Mouse (Mus musculus) forebrain, embryonic 13.5 days (tissue): ENCODE measurements around the gene Mgat4c. TPM values are rescaled to one million over a fixed set of nuclear protein-coding genes. Genes with fewer than 3 reads are reported as not detected.
A peak's percentile ranks its signal among the peaks of the same experiment; 100 is the strongest.

ENCODE experiments used
- ATAC-seq: fragments of 200-750 bp; cut with Nextera tagmentation; 2 replicates; pipeline ENCODE4 v1.8.0; 2017
- H3K27ac ChIP-seq: fragments of 300-500 bp; sonication (generic); 2 replicates; pipeline ENCODE4 v1.5.1; 2015; ENCODE audit warnings: inconsistent platforms, mild to moderate bottlenecking, moderate library complexity
- H3K27me3 ChIP-seq: fragments of 300-500 bp; sonication (generic); 2 replicates; pipeline ENCODE4 v1.6.1; 2015; ENCODE audit warnings: mild to moderate bottlenecking, inconsistent platforms
- H3K36me3 ChIP-seq: fragments of 300-500 bp; sonication (generic); 2 replicates; pipeline ENCODE4 v1.6.1; 2015; ENCODE audit warnings: mild to moderate bottlenecking, inconsistent platforms; ENCODE audit not compliant: poor library complexity, severe bottlenecking
- H3K4me1 ChIP-seq: fragments of 300-500 bp; sonication (generic); 2 replicates; pipeline ENCODE4 v1.6.1; 2015; ENCODE audit warnings: inconsistent platforms
- H3K4me2 ChIP-seq: fragments of 300-500 bp; sonication (generic); 2 replicates; pipeline ENCODE4 v1.6.1; 2015; ENCODE audit warnings: inconsistent platforms, mild to moderate bottlenecking, moderate library complexity
- H3K4me3 ChIP-seq: fragments of 300-500 bp; sonication (generic); 2 replicates; pipeline ENCODE4 v1.5.1; 2015; ENCODE audit warnings: mild to moderate bottlenecking, inconsistent platforms
- H3K9ac ChIP-seq: fragments of 300-500 bp; sonication (generic); 2 replicates; pipeline ENCODE4 v1.6.1; 2015; ENCODE audit warnings: mild to moderate bottlenecking, inconsistent platforms
- H3K9me3 ChIP-seq: fragments of 300-500 bp; sonication (generic); replicated peaks from 2 replicates; pipeline ENCODE4 v1.6.1; 2016; ENCODE audit warnings: inconsistent platforms
- WGBS: fragments of 180-500 bp; shearing (Covaris S2); methylation state at CpG from one replicate; pipeline ENCODE4 v1.1.7; 2015; 5-methylcytosine and 5-hydroxymethylcytosine counted together
- polyA plus RNA-seq: library from polyadenylated mRNA; unstranded; fragments of >200 nt; fragmentation: Nextera tagmentation; extraction: Ambion mirVana; gene quantifications from 2 replicates; pipeline ENCODE4 v1.2.1, GENCODE M21; 2015

Mgat4c gene
- polyA plus RNA-seq, 1 experiment from 2014 or later = 7.7 TPM

GRCm38 (mm10) chr10:101827944-101828343, 146.7 kb downstream of the Mgat4c start:
- 79% methylated on average over 2 of the region's 2 CpGs for WGBS
- H3K36me3 ChIP-seq = no peaks in the 10 kb centered on the region
- ATAC-seq = peak; percentile 62
- H3K9me3 ChIP-seq = no peaks in the 10 kb centered on the region
- H3K4me1 ChIP-seq = no peaks in the 10 kb centered on the region
- no peak overlapping the region for H3K4me3 ChIP-seq
- H3K27me3 ChIP-seq = no peaks in the 10 kb centered on the region
- H3K4me2 ChIP-seq = no peak overlapping the region
- H3K9ac ChIP-seq = no peak overlapping the region
- no peak overlapping the region for H3K27ac ChIP-seq

GRCm38 (mm10) chr10:101856115-101856514, 174.8 kb downstream of the Mgat4c start:
- no peaks in the 10 kb centered on the region for H3K36me3 ChIP-seq
- WGBS = 58% methylated on average over 2 of the region's 2 CpGs
- peak; percentile 41; the same call in 1 of the 2 replicates for ATAC-seq
- no peak overlapping the region for H3K9ac ChIP-seq
- no peaks in the 10 kb centered on the region for H3K4me1 ChIP-seq
- H3K27me3 ChIP-seq = no peaks in the 10 kb centered on the region
- H3K27ac ChIP-seq = no peak overlapping the region
- no peak overlapping the region for H3K4me2 ChIP-seq
- H3K9me3 ChIP-seq = no peaks in the 10 kb centered on the region
- H3K4me3 ChIP-seq = no peak overlapping the region

DNA sequence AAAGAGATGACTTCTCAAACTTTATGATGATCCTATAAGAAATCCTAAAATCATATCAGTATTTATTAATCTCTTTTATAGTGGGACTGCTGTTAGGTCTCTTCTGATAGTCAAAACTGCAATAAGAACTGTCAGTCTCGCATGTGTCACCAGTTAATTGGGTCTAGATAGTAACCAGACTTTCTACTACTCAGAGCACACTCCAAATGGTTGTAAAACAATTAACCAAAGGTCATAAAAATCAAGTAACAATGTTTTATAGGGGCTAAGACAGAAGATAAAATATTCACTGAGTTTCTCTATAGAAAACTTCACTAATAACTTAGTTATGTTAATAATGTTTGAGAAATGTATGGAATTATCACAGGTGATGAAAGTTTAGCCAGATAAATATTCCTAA, 208.6 kb downstream of the Mgat4c start:
- Histone ChIP-seq H3K36me3 (no peaks in the 10 kb centered on the region), H3K27me3 (no peaks in the 10 kb centered on the region), H3K9ac (no peak overlapping the region), H3K4me2 (no peak overlapping the region), H3K4me3 (no peak overlapping the region), H3K27ac (no peak overlapping the region), H3K4me1 (no peaks in the 10 kb centered on the region), H3K9me3 (no peaks in the 10 kb centered on the region)
- ATAC-seq = no peak
- WGBS = 96% methylated on average over 1 of the region's 1 CpGs

DNA sequence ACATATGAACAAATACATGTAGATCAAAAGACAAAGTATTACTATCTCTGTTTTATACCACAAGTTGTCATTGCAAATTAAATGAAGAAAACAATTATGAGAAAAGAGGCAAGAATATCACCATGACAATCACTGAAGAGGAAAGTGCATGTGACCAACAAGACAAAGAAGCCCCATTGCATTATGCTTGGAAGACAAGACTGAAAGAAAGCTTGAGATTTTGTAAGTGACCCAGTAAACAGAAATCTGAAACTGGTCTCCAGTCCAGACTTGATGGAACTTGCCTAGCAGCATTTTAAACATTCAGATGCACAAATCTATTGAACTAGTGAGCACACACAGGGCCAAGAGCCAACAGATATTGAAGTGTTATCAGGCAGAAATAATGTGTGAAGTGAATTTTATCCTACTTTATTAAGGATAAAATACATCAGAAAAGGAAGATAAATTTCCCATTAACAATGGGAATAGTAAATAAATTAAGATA, 236.1 kb downstream of the Mgat4c start:
- Histone ChIP-seq H3K4me3 (no peak overlapping the region), H3K36me3 (no peaks in the 10 kb centered on the region), H3K9ac (no peak overlapping the region), H3K9me3 (no peaks in the 10 kb centered on the region), H3K27ac (no peak overlapping the region), H3K27me3 (no peaks in the 10 kb centered on the region), H3K4me2 (no peak overlapping the region), H3K4me1 (no peaks in the 10 kb centered on the region)
- no peak for ATAC-seq

DNA sequence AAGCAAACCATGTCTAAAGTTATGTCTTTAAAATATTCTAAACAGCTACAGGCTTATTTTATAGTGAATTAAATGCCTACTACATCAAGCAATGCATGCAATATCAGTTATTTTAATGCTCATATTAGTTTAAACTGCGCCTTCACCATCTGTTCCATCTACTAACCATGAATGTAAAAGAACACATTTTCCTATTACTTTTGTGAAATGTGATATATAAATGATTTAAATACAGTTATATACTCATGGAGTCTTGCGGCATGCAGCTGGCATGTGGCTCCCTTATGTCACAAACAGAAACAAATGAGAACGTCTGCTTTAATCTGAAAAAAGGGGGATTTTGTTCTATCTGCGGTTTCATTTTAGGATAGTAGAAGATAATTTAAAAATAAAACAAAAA, 316.3 kb downstream of the Mgat4c start:
- Histone ChIP-seq H3K4me2 (no peak overlapping the region), H3K9ac (no peak overlapping the region), H3K36me3 (no peaks in the 10 kb centered on the region), H3K27me3 (no peaks in the 10 kb centered on the region), H3K4me1 (no peaks in the 10 kb centered on the region), H3K4me3 (no peak overlapping the region), H3K27ac (no peak overlapping the region; the same call in 1 of the 2 replicates), H3K9me3 (no peaks in the 10 kb centered on the region)
- peak; percentile 66; the same call in 1 of the 2 replicates for ATAC-seq
- 85% methylated on average over 4 of the region's 4 CpGs for WGBS

GRCm38 (mm10) chr10:102042513-102042912, 361.2 kb downstream of the Mgat4c start:
- H3K4me1 ChIP-seq = no peaks in the 10 kb centered on the region
- H3K4me3 ChIP-seq = no peak overlapping the region
- H3K27ac ChIP-seq = no peak overlapping the region
- H3K4me2 ChIP-seq = no peak overlapping the region
- no peak overlapping the region for H3K9ac ChIP-seq
- no peaks in the 10 kb centered on the region for H3K27me3 ChIP-seq
- WGBS = 63% methylated on average over 2 of the region's 2 CpGs
- ATAC-seq = no peak
- H3K36me3 ChIP-seq = no peaks in the 10 kb centered on the region
- no peaks in the 10 kb centered on the region for H3K9me3 ChIP-seq

DNA sequence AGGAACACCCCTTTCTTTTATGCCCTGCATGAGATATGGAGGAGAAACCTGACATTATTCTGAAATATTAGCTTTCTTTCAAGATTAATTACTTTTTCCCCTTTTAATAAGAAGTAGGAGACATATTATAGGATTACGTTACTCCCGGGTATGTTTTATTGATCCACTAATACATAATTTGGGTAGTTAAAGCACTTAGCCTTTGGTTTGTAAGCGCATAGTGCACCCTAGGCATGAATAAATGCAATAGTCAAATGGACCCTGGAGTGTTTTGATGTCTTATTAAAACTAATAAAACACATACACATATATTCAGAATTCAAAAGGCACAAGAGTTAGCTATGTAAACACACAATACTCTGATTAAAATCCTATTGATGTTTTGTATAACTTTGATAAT, 374.9 kb downstream of the Mgat4c start:
- Histone ChIP-seq H3K27ac (no peak overlapping the region), H3K9ac (no peak overlapping the region), H3K27me3 (no peaks in the 10 kb centered on the region), H3K4me3 (no peak overlapping the region), H3K36me3 (no peaks in the 10 kb centered on the region), H3K4me1 (no peaks in the 10 kb centered on the region), H3K4me2 (no peak overlapping the region), H3K9me3 (no peaks in the 10 kb centered on the region)
- no peak for ATAC-seq
- WGBS = 89% methylated on average over 3 of the region's 3 CpGs

- H3K27me3 ChIP-seq = no peaks in the 10 kb centered on the region
- 12% methylated on average over 2 of the region's 2 CpGs for WGBS
- no peaks in the 10 kb centered on the region for H3K9me3 ChIP-seq
- H3K4me2 ChIP-seq = no peak overlapping the region
- H3K4me1 ChIP-seq = no peaks in the 10 kb centered on the region
- peak; percentile 38; the same call in 1 of the 2 replicates for ATAC-seq
- H3K4me3 ChIP-seq = no peak overlapping the region
- H3K27ac ChIP-seq = no peak overlapping the region
- H3K36me3 ChIP-seq = no peaks in the 10 kb centered on the region
- H3K9ac ChIP-seq = no peak overlapping the region
These were observed 375.8 kb downstream of the Mgat4c start for GRCm38 (mm10) chr10:102056975-102057565.

DNA sequence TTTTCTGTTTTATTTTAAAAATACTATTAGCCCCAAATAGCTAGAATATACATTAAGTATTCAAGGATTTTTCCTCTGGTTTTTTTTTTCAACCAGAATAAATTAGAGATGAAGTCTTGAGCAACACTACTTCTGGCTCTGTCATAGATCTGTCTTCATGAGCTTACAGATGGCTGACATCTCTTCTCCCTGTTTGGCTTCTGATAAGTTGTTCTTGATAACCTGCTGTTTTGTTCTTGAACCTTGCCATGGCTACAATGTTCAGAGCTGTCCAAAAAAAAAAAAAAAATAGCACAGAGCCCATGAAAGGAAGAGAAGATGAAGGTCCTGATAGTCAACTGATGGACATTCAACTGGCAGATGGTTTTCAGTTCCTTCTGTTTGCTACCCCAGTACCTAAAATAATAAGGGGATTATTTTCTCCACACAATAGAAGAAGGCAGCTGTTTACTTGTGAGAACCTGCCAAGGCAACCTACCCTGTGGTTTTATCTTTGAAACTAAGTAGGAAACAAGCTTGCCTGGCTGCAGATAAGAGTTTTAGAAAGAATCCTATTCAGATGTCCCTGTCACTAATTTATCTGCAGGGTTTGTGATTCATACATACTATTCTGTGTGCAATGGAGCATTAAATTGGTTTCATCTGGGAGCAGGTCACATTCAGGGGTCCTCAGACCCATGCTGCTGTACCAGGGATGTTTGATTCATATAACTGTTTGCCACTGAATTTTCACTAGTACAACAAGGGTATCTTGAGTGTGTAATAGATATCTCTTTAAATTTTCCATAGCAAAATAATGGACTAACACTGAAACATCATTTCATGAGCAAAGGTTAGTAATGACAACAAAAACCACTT, 393.5 kb downstream of the Mgat4c start:
- ATAC-seq = peak; percentile 53; the same call in 1 of the 2 replicates

GRCm38 (mm10) chr10:102123153-102123552, 441.9 kb downstream of the Mgat4c start:
- Histone ChIP-seq H3K27ac (no peak overlapping the region), H3K9me3 (no peaks in the 10 kb centered on the region), H3K4me3 (no peak overlapping the region), H3K4me2 (no peak overlapping the region), H3K4me1 (no peaks in the 10 kb centered on the region), H3K27me3 (no peaks in the 10 kb centered on the region), H3K36me3 (no peaks in the 10 kb centered on the region), H3K9ac (no peak overlapping the region)
- WGBS = 79% methylated on average over 1 of the region's 1 CpGs
- no peak for ATAC-seq

More for the DNA sequence above, 393.5 kb downstream of the Mgat4c start:
- no peak overlapping the region for H3K4me3 ChIP-seq
- no peak overlapping the region for H3K9ac ChIP-seq
- H3K9me3 ChIP-seq = no peaks in the 10 kb centered on the region
- H3K4me1 ChIP-seq = peaks cover 12% of the 10 kb centered on the region
- H3K27me3 ChIP-seq = no peaks in the 10 kb centered on the region
- H3K4me2 ChIP-seq = no peak overlapping the region
- H3K27ac ChIP-seq = no peak overlapping the region
- H3K36me3 ChIP-seq = no peaks in the 10 kb centered on the region

- Histone ChIP-seq H3K27ac (no peak overlapping the region), H3K4me1 (no peaks in the 10 kb centered on the region), H3K36me3 (no peaks in the 10 kb centered on the region), H3K4me2 (no peak overlapping the region), H3K9me3 (no peaks in the 10 kb centered on the region), H3K9ac (no peak overlapping the region), H3K27me3 (no peaks in the 10 kb centered on the region), H3K4me3 (no peak overlapping the region)
- no peak for ATAC-seq
- WGBS = 81% methylated on average over 4 of the region's 4 CpGs
These were observed 446.1 kb downstream of the Mgat4c start for GRCm38 (mm10) chr10:102127340-102127739.

DNA sequence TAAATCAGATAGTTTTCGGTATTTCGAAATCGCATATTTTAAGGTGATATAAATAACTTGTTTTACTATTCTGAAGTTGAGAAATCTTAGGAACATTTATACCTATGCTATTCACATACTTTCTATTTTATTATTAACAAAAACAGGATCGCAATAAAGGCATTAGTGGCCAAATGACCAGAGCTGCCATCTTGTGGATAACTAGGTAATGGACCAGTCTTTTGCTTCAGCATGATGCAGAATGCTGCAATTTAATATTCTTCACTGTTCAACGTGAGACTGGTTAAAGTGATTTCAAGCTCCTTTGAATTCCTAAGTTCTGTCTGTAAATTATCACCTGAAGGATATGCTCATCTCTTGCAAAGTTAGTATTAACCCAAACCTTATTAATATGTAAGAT, 473.6 kb downstream of the Mgat4c start:
- Histone ChIP-seq H3K4me2 (no peak overlapping the region), H3K9ac (no peak overlapping the region), H3K9me3 (no peaks in the 10 kb centered on the region), H3K4me3 (no peak overlapping the region), H3K27ac (no peak overlapping the region), H3K36me3 (no peaks in the 10 kb centered on the region), H3K4me1 (peaks cover 6% of the 10 kb centered on the region; the same call in 1 of the 2 replicates), H3K27me3 (no peaks in the 10 kb centered on the region)
- WGBS = 70% methylated on average over 5 of the region's 5 CpGs
- 0 out of 2 replicates have a peak, but pooled peaks have one; percentile 41 for ATAC-seq
